Mouse (Mus musculus) thymus, adult 2 months (tissue): Measurements from ENCODE around the gene Adprhl2.

ENCODE experiments used
- CTCF ChIP-seq: fragments of 200-500 bp; IDR thresholded peaks from 2 replicates; pipeline ENCODE4 v1.5.1; 2012; ENCODE audit warnings: mild to moderate bottlenecking, control low read depth, low read length, moderate library complexity, borderline replicate concordance; ENCODE audit not compliant: control insufficient read depth, poor library complexity, insufficient read depth; ENCODE audit errors: extremely low read depth
- POLR2A ChIP-seq: fragments of 200-500 bp; IDR thresholded peaks from 2 replicates; pipeline ENCODE4 v1.6.1; 2012; ENCODE audit warnings: mild to moderate bottlenecking, low read length, control low read depth, moderate library complexity; ENCODE audit not compliant: control insufficient read depth, poor library complexity, insufficient read depth; ENCODE audit errors: extremely low read depth

- TF ChIP-seq POLR2A (no peak), CTCF (no peak)
Observed at GRCm38 (mm10) chr4:126313202-126313601, 8.3 kb downstream of the Adprhl2 start.
